Comparison of ENCODE assay signal across 16 mouse cellular contexts in the genomic region with DNA sequence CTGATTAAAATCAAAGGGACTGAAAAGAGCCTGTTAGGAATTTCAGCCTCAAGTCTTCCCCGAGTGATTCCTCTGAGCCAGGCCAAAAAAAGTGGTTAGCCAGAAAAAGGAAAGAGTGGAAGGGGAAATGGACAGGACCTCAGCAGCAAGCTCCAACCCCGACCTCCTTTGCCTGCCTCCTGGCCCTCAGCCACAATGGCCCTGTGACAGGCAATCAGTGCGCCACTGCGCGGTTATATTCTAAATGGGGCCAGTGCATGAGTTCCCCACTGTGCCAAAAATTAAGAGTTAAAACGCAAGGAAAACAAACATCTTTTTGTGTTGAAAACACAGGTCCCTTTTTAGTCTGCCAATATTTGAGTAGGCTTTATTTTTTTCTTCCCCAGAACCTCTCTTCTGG.
DNase-seq lines count a peak whose midpoint lies in the region; ATAC-seq lines count a peak whose summit lies in the region.
"Had no signal": no experiment of that assay in that cellular context is flagged by ENCODE, and none has a peak within 500 bp of the region (broad histone marks: within the 10 kb centered on the region; RNA-seq: fewer than 3 reads in every experiment).

No protein-coding gene starts in this region.

- DNase-seq in forebrain, embryonic 10.5 days (ENCODE audit: extremely low spot score, low spot score) = no peak
- DNase-seq in kidney, postnatal 10 days = peak; percentile 42
- DNase-seq in kidney, adult 11 months = no peak
- DNase-seq in right cerebral cortex, postnatal 10 days (ENCODE audit: low spot score in 2 of 2) = peak; percentile 61 to 64
- DNase-seq in right cerebral cortex, postnatal 14 days = no peak
- DNase-seq: adrenal gland, postnatal 36 days; B cell, adult 2 months; thymus, postnatal 25 days had no signal

- no peak overlapping the region for H3K9ac ChIP-seq in forebrain, embryonic 12.5 days
- H3K9ac ChIP-seq in neural tube, embryonic 15.5 days (replicated peaks) = no peak overlapping the region
- no peak overlapping the region for H3K9ac ChIP-seq in kidney, embryonic 14.5 days (ENCODE audit: low read depth, low read length)
- H3K9ac ChIP-seq: heart, embryonic 13.5 days; intestine, embryonic 15.5 days; limb, embryonic 15.5 days; stomach, embryonic 15.5 days had no signal

- peaks cover 20% of the 10 kb centered on the region; the same call in 1 of the 2 replicates for H3K27me3 ChIP-seq in forebrain, embryonic 12.5 days
- H3K27me3 ChIP-seq in forebrain, embryonic 10.5 days (ENCODE audit: poor library complexity, severe bottlenecking) = peaks cover 58% of the 10 kb centered on the region
- no peaks in the 10 kb centered on the region for H3K27me3 ChIP-seq in neural tube, embryonic 15.5 days (replicated peaks)
- no peaks in the 10 kb centered on the region for H3K27me3 ChIP-seq in kidney, embryonic 14.5 days (ENCODE audit: control insufficient read depth, insufficient read depth, low read length)
- H3K27me3 ChIP-seq: heart, embryonic 13.5 days; intestine, embryonic 15.5 days; limb, embryonic 15.5 days; stomach, embryonic 15.5 days had no signal

- ATAC-seq in forebrain, embryonic 12.5 days (ENCODE audit: low FRiP score) = peak; percentile 57; the same call in 1 of the 2 replicates
- no peak for ATAC-seq in neural tube, embryonic 15.5 days (ENCODE audit: low FRiP score)
- no peak for ATAC-seq in kidney, embryonic 14.5 days (ENCODE audit: low FRiP score, low TSS enrichment)
- ATAC-seq: intestine, embryonic 15.5 days; midbrain, embryonic 16.5 days had no signal

- no peaks in the 10 kb centered on the region for H3K36me3 ChIP-seq in forebrain, embryonic 12.5 days (replicated peaks)
- no peaks in the 10 kb centered on the region for H3K36me3 ChIP-seq in forebrain, embryonic 10.5 days (replicated peaks)
- no peaks in the 10 kb centered on the region for H3K36me3 ChIP-seq in neural tube, embryonic 15.5 days
- no peaks in the 10 kb centered on the region for H3K36me3 ChIP-seq in kidney, embryonic 14.5 days (ENCODE audit: control insufficient read depth, insufficient read depth, low read length)
- H3K36me3 ChIP-seq: heart, embryonic 13.5 days; intestine, embryonic 15.5 days; limb, embryonic 15.5 days; stomach, embryonic 15.5 days had no signal

- no peak overlapping the region for H3K4me3 ChIP-seq in forebrain, embryonic 12.5 days (replicated peaks)
- no peak overlapping the region for H3K4me3 ChIP-seq in forebrain, embryonic 10.5 days
- H3K4me3 ChIP-seq in neural tube, embryonic 15.5 days (replicated peaks) = no peak overlapping the region
- no peak overlapping the region for H3K4me3 ChIP-seq in kidney, embryonic 14.5 days (ENCODE audit: low read length)
- H3K4me3 ChIP-seq: heart, embryonic 13.5 days; intestine, embryonic 15.5 days; limb, embryonic 15.5 days; stomach, embryonic 15.5 days had no signal

- no peaks in the 10 kb centered on the region for H3K9me3 ChIP-seq in forebrain, embryonic 12.5 days
- no peaks in the 10 kb centered on the region for H3K9me3 ChIP-seq in forebrain, embryonic 10.5 days
- H3K9me3 ChIP-seq in neural tube, embryonic 15.5 days (replicated peaks) = no peaks in the 10 kb centered on the region
- H3K9me3 ChIP-seq in kidney, embryonic 14.5 days (ENCODE audit: control insufficient read depth, low read length) = no peaks in the 10 kb centered on the region
- H3K9me3 ChIP-seq: heart, embryonic 13.5 days; intestine, embryonic 15.5 days; limb, embryonic 15.5 days; stomach, embryonic 15.5 days had no signal

- H3K4me2 ChIP-seq in forebrain, embryonic 12.5 days = no peak overlapping the region
- H3K4me2 ChIP-seq in neural tube, embryonic 15.5 days = no peak overlapping the region
- H3K4me2 ChIP-seq in kidney, embryonic 14.5 days (replicated peaks; ENCODE audit: low read depth, low read length) = no peak overlapping the region
- H3K4me2 ChIP-seq: heart, embryonic 13.5 days; intestine, embryonic 15.5 days; limb, embryonic 15.5 days; stomach, embryonic 15.5 days had no signal

- 14% methylated on average over 6 of the region's 6 CpGs for WGBS in forebrain, embryonic 12.5 days
- 55% methylated on average over 6 of the region's 6 CpGs for WGBS in forebrain, embryonic 10.5 days
- 19% methylated on average over 6 of the region's 6 CpGs for WGBS in neural tube, embryonic 15.5 days
- WGBS in kidney, embryonic 14.5 days = 69% methylated on average over 6 of the region's 6 CpGs

- 0 out of 2 replicates have a peak overlapping the region, but pooled peaks have one; percentile 9 for H3K27ac ChIP-seq in forebrain, embryonic 12.5 days
- no peak overlapping the region for H3K27ac ChIP-seq in forebrain, embryonic 10.5 days
- H3K27ac ChIP-seq in neural tube, embryonic 15.5 days (replicated peaks) = peak overlapping the region; percentile 60
- H3K27ac ChIP-seq in kidney, embryonic 14.5 days (ENCODE audit: low read depth, low read length) = no peak overlapping the region
- H3K27ac ChIP-seq: heart, embryonic 13.5 days; intestine, embryonic 15.5 days; limb, embryonic 15.5 days; stomach, embryonic 15.5 days had no signal

- peaks cover 30% of the 10 kb centered on the region for H3K4me1 ChIP-seq in forebrain, embryonic 12.5 days
- H3K4me1 ChIP-seq in forebrain, embryonic 10.5 days = peaks cover 30% of the 10 kb centered on the region
- H3K4me1 ChIP-seq in neural tube, embryonic 15.5 days = peaks cover 29% of the 10 kb centered on the region
- peaks cover 6% of the 10 kb centered on the region; the same call in 1 of the 2 replicates for H3K4me1 ChIP-seq in kidney, embryonic 14.5 days (ENCODE audit: control insufficient read depth, insufficient read depth, low read length)
- H3K4me1 ChIP-seq: intestine, embryonic 15.5 days; stomach, embryonic 15.5 days had no signal

Comparison
In these comparisons a context has a peak if more than half of its experiments do, and no peak if none do; other contexts are left out.
1. H3K27ac ChIP-seq: peak in forebrain, embryonic 12.5 days (single experiment) and neural tube, embryonic 15.5 days (single experiment); none in forebrain, embryonic 10.5 days (single experiment) and kidney, embryonic 14.5 days (single experiment).
2. DNase-seq: peak in kidney, postnatal 10 days (single experiment) and right cerebral cortex, postnatal 10 days (2 of 2); none in forebrain, embryonic 10.5 days (single experiment), kidney, adult 11 months (single experiment) and right cerebral cortex, postnatal 14 days (single experiment).